In genomic region chr17:56468380-56468779, GRCm38 (mm10) we compare ENCODE assay signal across 9 mouse cellular contexts. TPM values are rescaled to one million over a fixed set of nuclear protein-coding genes. Genes with fewer than 3 reads are reported as not detected.
DNase-seq lines count a peak whose midpoint lies in the region; ATAC-seq and TF ChIP-seq lines count a peak whose summit lies in the region.
"Had no signal": no experiment of that assay in that cellular context is flagged by ENCODE, and none has a peak within 500 bp of the region (broad histone marks: within the 10 kb centered on the region; RNA-seq: fewer than 3 reads in every experiment).

No protein-coding gene starts in this region.

- no peak for ATAC-seq in kidney, postnatal 0 days (replicated peaks; ENCODE audit: low FRiP score, low read depth)
- ATAC-seq in embryonic facial prominence, embryonic 14.5 days (ENCODE audit: low read depth) = no peak
- ATAC-seq in hindbrain, embryonic 12.5 days (ENCODE audit: low FRiP score) = no peak
- no peak for ATAC-seq in neural tube, embryonic 12.5 days (ENCODE audit: low FRiP score, low read depth)

- peak overlapping the region; percentile 76; the same call in 1 of the 2 replicates for H3K27ac ChIP-seq in kidney, postnatal 0 days
- H3K27ac ChIP-seq in embryonic facial prominence, embryonic 14.5 days (replicated peaks; ENCODE audit: low read depth, low read length) = peak overlapping the region; percentile 79
- H3K27ac ChIP-seq in hindbrain, embryonic 12.5 days = peak overlapping the region; percentile 93
- H3K27ac ChIP-seq in neural tube, embryonic 12.5 days = peak overlapping the region; percentile 80; the same call in 1 of the 2 replicates

- WGBS in kidney, postnatal 0 days = 87% methylated on average over 9 of the region's 9 CpGs
- 92% methylated on average over 7 of the region's 9 CpGs for WGBS in embryonic facial prominence, embryonic 14.5 days
- 89% methylated on average over 9 of the region's 9 CpGs for WGBS in hindbrain, embryonic 12.5 days
- WGBS in neural tube, embryonic 12.5 days = 92% methylated on average over 9 of the region's 9 CpGs

- no peak for TF ChIP-seq CTCF in kidney, postnatal 0 days (IDR thresholded peaks at IDR 0.05; ENCODE audit: low read depth)

- no peaks in the 10 kb centered on the region for H3K36me3 ChIP-seq in kidney, postnatal 0 days (ENCODE audit: insufficient read depth, low read length)
- no peaks in the 10 kb centered on the region for H3K36me3 ChIP-seq in embryonic facial prominence, embryonic 14.5 days (ENCODE audit: control insufficient read depth, insufficient read depth, low read length)
- peaks cover 6% of the 10 kb centered on the region for H3K36me3 ChIP-seq in hindbrain, embryonic 12.5 days
- peaks cover 14% of the 10 kb centered on the region; the same call in 1 of the 2 replicates for H3K36me3 ChIP-seq in neural tube, embryonic 12.5 days

- H3K4me2 ChIP-seq in kidney, postnatal 0 days (ENCODE audit: low read length) = no peak overlapping the region
- no peak overlapping the region for H3K4me2 ChIP-seq in embryonic facial prominence, embryonic 14.5 days (ENCODE audit: low read depth, low read length)
- H3K4me2 ChIP-seq in hindbrain, embryonic 12.5 days (replicated peaks) = no peak overlapping the region
- peak overlapping the region; percentile 46; the same call in 1 of the 2 replicates for H3K4me2 ChIP-seq in neural tube, embryonic 12.5 days (replicated peaks)

- peaks cover 48% of the 10 kb centered on the region for H3K4me1 ChIP-seq in kidney, postnatal 0 days (replicated peaks; ENCODE audit: insufficient read depth, low read length)
- H3K4me1 ChIP-seq in embryonic facial prominence, embryonic 14.5 days (ENCODE audit: control insufficient read depth, insufficient read depth, low read length) = peaks cover 57% of the 10 kb centered on the region
- H3K4me1 ChIP-seq in hindbrain, embryonic 12.5 days = peaks cover 95% of the 10 kb centered on the region
- peaks cover 82% of the 10 kb centered on the region for H3K4me1 ChIP-seq in neural tube, embryonic 12.5 days

- H3K9me3 ChIP-seq in kidney, postnatal 0 days (replicated peaks; ENCODE audit: low read length) = no peaks in the 10 kb centered on the region
- H3K9me3 ChIP-seq in embryonic facial prominence, embryonic 14.5 days (ENCODE audit: control insufficient read depth, low read length) = no peaks in the 10 kb centered on the region
- no peaks in the 10 kb centered on the region for H3K9me3 ChIP-seq in hindbrain, embryonic 12.5 days (replicated peaks)
- H3K9me3 ChIP-seq in neural tube, embryonic 12.5 days = no peaks in the 10 kb centered on the region

- no peak overlapping the region for H3K4me3 ChIP-seq in kidney, postnatal 0 days (replicated peaks; ENCODE audit: low read depth, low read length)
- no peak overlapping the region for H3K4me3 ChIP-seq in embryonic facial prominence, embryonic 14.5 days (ENCODE audit: low read depth, low read length)
- H3K4me3 ChIP-seq in hindbrain, embryonic 12.5 days = 0 out of 2 replicates have a peak overlapping the region, but pooled peaks have one; percentile 3
- no peak overlapping the region for H3K4me3 ChIP-seq in neural tube, embryonic 12.5 days

- no peak overlapping the region for H3K9ac ChIP-seq in kidney, postnatal 0 days (ENCODE audit: low read depth, low read length)
- H3K9ac ChIP-seq in embryonic facial prominence, embryonic 14.5 days (ENCODE audit: low read depth, low read length) = no peak overlapping the region
- 0 out of 2 replicates have a peak overlapping the region, but pooled peaks have one; percentile 14 for H3K9ac ChIP-seq in hindbrain, embryonic 12.5 days
- no peak overlapping the region for H3K9ac ChIP-seq in neural tube, embryonic 12.5 days

- DNase-seq in kidney, postnatal 0 days (ENCODE audit: low spot score) = no peak
- DNase-seq in kidney, postnatal 10 days = no peak
- no peak for DNase-seq in embryonic facial prominence, embryonic 14.5 days (ENCODE audit: low spot score)
- no peak for DNase-seq in testis, postnatal 14 days (ENCODE audit: low spot score)
- DNase-seq in embryo, embryonic 10.5 days (ENCODE audit: low spot score) = no peak
- no peak for DNase-seq in urinary bladder, postnatal 4 days (ENCODE audit: low spot score in 2 of 2)
- DNase-seq: thymus, postnatal 14 days had no signal

- no peaks in the 10 kb centered on the region for H3K27me3 ChIP-seq in kidney, postnatal 0 days (ENCODE audit: insufficient read depth, low read length)
- peaks cover 6% of the 10 kb centered on the region for H3K27me3 ChIP-seq in embryonic facial prominence, embryonic 14.5 days (replicated peaks; ENCODE audit: control insufficient read depth, insufficient read depth, low read length)
- H3K27me3 ChIP-seq in hindbrain, embryonic 12.5 days = peaks cover 3% of the 10 kb centered on the region; the same call in 1 of the 2 replicates
- 0 out of 2 replicates have a peak, but pooled peaks cover 3% of the 10 kb centered on the region for H3K27me3 ChIP-seq in neural tube, embryonic 12.5 days (replicated peaks)

RNA-seq across cellular contexts. Expression of gene Ptprs, which starts 7.9 kb away (rescaled TPM):
- polyA plus RNA-seq in kidney, postnatal 0 days (2015; fragmentation: Nextera tagmentation; extraction: Ambion mirVana) = 44.7 and 45.3 TPM in 2 replicates
- 104 and 116 TPM in 2 replicates for polyA plus RNA-seq in embryonic facial prominence, embryonic 14.5 days (2014; fragmentation: Nextera tagmentation; extraction: Ambion mirVana)
- 316 and 326 TPM in 2 replicates for polyA plus RNA-seq in hindbrain, embryonic 12.5 days (2016; fragmentation: Nextera tagmentation; extraction: Ambion mirVana)
- 294 and 314 TPM in 2 replicates for polyA plus RNA-seq in neural tube, embryonic 12.5 days (2016; fragmentation: Nextera tagmentation; extraction: Ambion mirVana)

RNA-seq across cellular contexts. Expression of gene Znrf4, which starts 43.9 kb away (rescaled TPM):
- polyA plus RNA-seq in kidney, postnatal 0 days (2015; fragmentation: Nextera tagmentation; extraction: Ambion mirVana) = not detected in 2 replicates
- not detected in 2 replicates for polyA plus RNA-seq in embryonic facial prominence, embryonic 14.5 days (2014; fragmentation: Nextera tagmentation; extraction: Ambion mirVana)
- not detected in 2 replicates for polyA plus RNA-seq in hindbrain, embryonic 12.5 days (2016; fragmentation: Nextera tagmentation; extraction: Ambion mirVana)
- polyA plus RNA-seq in neural tube, embryonic 12.5 days (2016; fragmentation: Nextera tagmentation; extraction: Ambion mirVana) = not detected in 2 replicates
